17 mouse cellular contexts compared by ENCODE assay signal in genomic region chr10:105660761-105661160, GRCm38 (mm10).
"Had no signal": no experiment of that assay in that cellular context is flagged by ENCODE, and none has a peak within 500 bp of the region (broad histone marks: within the 10 kb centered on the region; RNA-seq: fewer than 3 reads in every experiment).

No protein-coding gene starts in this region.

- H3K9me3 ChIP-seq: midbrain, embryonic 10.5 days; midbrain, embryonic 12.5 days; neural tube, embryonic 13.5 days; neural tube, embryonic 15.5 days; stomach, embryonic 15.5 days had no signal

- H3K4me1 ChIP-seq: midbrain, embryonic 10.5 days; midbrain, embryonic 12.5 days; neural tube, embryonic 13.5 days; neural tube, embryonic 15.5 days; stomach, embryonic 15.5 days had no signal

- H3K9ac ChIP-seq: lung, embryonic 14.5 days; midbrain, embryonic 12.5 days; neural tube, embryonic 13.5 days; neural tube, embryonic 15.5 days; stomach, embryonic 15.5 days had no signal

- DNase-seq: lung, adult 18-20 months; lung, embryonic 14.5 days; lung, postnatal 10 days; lung, postnatal 4 days; midbrain, embryonic 14.5 days; retina, postnatal 1 day; right cerebral cortex, adult 18-20 months; thymus, adult 2 months; thymus, postnatal 25 days; thymus, postnatal 4 days had no signal

- H3K27ac ChIP-seq: midbrain, embryonic 10.5 days; midbrain, embryonic 12.5 days; neural tube, embryonic 13.5 days; neural tube, embryonic 15.5 days; stomach, embryonic 15.5 days; stomach, postnatal 0 days had no signal

- H3K36me3 ChIP-seq: midbrain, embryonic 10.5 days; midbrain, embryonic 12.5 days; neural tube, embryonic 13.5 days; neural tube, embryonic 15.5 days; stomach, embryonic 15.5 days had no signal

- H3K4me3 ChIP-seq: midbrain, embryonic 10.5 days; midbrain, embryonic 12.5 days; myocyte; neural tube, embryonic 13.5 days; neural tube, embryonic 15.5 days; stomach, embryonic 15.5 days had no signal
